Mouse (Mus musculus) hindbrain, embryonic 15.5 days (tissue): ENCODE data around the gene Idh3a. TPM values are rescaled to one million over a fixed set of nuclear protein-coding genes. Genes with fewer than 3 reads are reported as not detected.
A peak's percentile ranks its signal among the peaks of the same experiment; 100 is the strongest.

ENCODE experiments used
- ATAC-seq: fragments of 200-750 bp; cut with Nextera tagmentation; 2 replicates; pipeline ENCODE4 v1.8.0; 2017; ENCODE audit warnings: low read depth, moderate number of reproducible peaks, moderate TSS enrichment; ENCODE audit not compliant: low FRiP score
- H3K27ac ChIP-seq: fragments of 300-500 bp; sonication (generic); replicated peaks from 2 replicates; pipeline ENCODE4 v1.5.1; 2015; ENCODE audit warnings: mild to moderate bottlenecking, inconsistent platforms
- H3K27me3 ChIP-seq: fragments of 300-500 bp; sonication (generic); 2 replicates; pipeline ENCODE4 v1.6.1; 2015; ENCODE audit warnings: control low read depth, inconsistent platforms
- H3K36me3 ChIP-seq: fragments of 300-500 bp; sonication (generic); 2 replicates; pipeline ENCODE4 v1.6.1; 2015; ENCODE audit warnings: control low read depth, inconsistent platforms
- H3K4me1 ChIP-seq: fragments of 300-500 bp; sonication (generic); replicated peaks from 2 replicates; pipeline ENCODE4 v1.6.1; 2015; ENCODE audit warnings: control low read depth, inconsistent platforms
- H3K4me2 ChIP-seq: fragments of 300-500 bp; sonication (generic); 2 replicates; pipeline ENCODE4 v1.6.1; 2015; ENCODE audit warnings: moderate library complexity, mild to moderate bottlenecking, inconsistent platforms
- H3K4me3 ChIP-seq: fragments of 300-500 bp; sonication (generic); 2 replicates; pipeline ENCODE4 v1.5.1; 2015; ENCODE audit warnings: mild to moderate bottlenecking, inconsistent platforms
- H3K9ac ChIP-seq: fragments of 300-500 bp; sonication (generic); 2 replicates; pipeline ENCODE4 v1.6.1; 2015; ENCODE audit warnings: inconsistent platforms
- H3K9me3 ChIP-seq: fragments of 300-500 bp; sonication (generic); 2 replicates; pipeline ENCODE4 v1.6.1; 2016; ENCODE audit warnings: control low read depth, inconsistent platforms
- WGBS: fragments of 180-500 bp; shearing (Covaris S2); methylation state at CpG from one replicate; pipeline ENCODE4 v1.1.7; 2015; 5-methylcytosine and 5-hydroxymethylcytosine counted together
- polyA plus RNA-seq: library from polyadenylated mRNA; unstranded; fragments of >200 nt; fragmentation: Nextera tagmentation; extraction: Ambion mirVana; gene quantifications from 2 replicates; pipeline ENCODE4 v1.2.1, GENCODE M21; 2015

The Idh3a gene
- polyA plus RNA-seq, 1 experiment from 2014 or later = 159 TPM

DNA sequence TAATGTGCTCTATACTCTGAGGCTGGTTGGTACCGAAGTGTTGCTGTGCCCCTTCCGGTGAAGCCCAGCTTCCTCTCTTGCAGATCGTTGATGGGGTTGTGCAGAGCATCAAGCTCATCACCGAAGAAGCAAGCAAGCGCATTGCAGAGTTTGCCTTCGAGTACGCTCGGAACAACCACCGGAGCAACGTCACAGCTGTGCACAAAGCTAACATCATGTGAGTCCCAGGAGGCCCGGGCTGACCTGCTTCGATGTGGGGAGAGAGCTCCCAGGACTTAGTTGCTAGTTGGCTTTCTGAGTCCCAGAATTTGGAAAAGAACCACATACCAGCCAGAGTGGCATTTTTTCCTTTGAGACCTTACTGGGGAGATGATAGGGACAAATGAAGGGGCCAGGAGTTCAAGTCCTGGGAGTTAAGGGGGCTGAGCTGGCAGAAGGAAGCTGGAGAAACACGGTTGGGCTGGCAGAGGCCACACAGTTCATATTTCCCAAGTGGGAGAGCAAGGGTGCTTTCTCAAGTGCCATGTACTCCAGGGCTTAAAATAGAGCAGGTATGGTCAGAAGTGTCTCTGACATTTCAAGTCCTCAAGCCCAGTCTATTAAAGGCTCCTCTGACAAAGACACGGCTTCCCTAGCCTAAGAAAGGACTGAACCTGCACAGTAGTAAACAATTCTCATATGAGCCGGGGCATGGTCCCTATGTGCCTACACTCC is 10.8 kb downstream of the Idh3a start:
- Histone ChIP-seq H3K9me3 (no peaks in the 10 kb centered on the region), H3K27me3 (no peaks in the 10 kb centered on the region), H3K27ac (no peak overlapping the region), H3K36me3 (peaks cover 76% of the 10 kb centered on the region), H3K4me3 (no peak overlapping the region), H3K9ac (no peak overlapping the region), H3K4me2 (no peak overlapping the region), H3K4me1 (no peaks in the 10 kb centered on the region)
- no peak for ATAC-seq
- 92% methylated on average over 15 of the region's 15 CpGs for WGBS

DNA sequence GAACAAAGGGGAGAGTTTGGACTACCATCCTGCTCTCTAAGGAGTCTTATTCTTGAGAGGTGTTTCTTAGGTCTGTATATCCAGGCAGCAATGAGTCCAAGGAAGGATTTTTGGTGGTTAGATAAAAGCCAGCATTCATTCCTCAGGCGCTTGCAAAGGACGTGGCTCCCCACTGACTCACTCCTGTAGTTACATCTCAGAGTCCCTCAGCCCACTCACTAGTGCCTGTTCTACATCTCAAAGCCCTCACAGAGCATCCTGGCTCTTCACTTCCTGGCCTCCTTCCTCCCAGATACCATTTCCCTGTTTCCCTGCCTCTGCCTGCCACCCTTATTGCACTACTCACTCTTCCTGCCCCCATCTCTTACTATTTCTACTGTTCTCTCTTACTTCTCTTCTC is 16.3 kb downstream of the Idh3a start:
- no peak overlapping the region for H3K4me2 ChIP-seq
- 76% methylated on average over 2 of the region's 2 CpGs for WGBS
- H3K9me3 ChIP-seq = no peaks in the 10 kb centered on the region
- H3K4me1 ChIP-seq = no peaks in the 10 kb centered on the region
- H3K4me3 ChIP-seq = no peak overlapping the region
- no peak for ATAC-seq
- peaks cover 67% of the 10 kb centered on the region for H3K36me3 ChIP-seq
- no peak overlapping the region for H3K27ac ChIP-seq
- no peaks in the 10 kb centered on the region for H3K27me3 ChIP-seq
- H3K9ac ChIP-seq = no peak overlapping the region

DNA sequence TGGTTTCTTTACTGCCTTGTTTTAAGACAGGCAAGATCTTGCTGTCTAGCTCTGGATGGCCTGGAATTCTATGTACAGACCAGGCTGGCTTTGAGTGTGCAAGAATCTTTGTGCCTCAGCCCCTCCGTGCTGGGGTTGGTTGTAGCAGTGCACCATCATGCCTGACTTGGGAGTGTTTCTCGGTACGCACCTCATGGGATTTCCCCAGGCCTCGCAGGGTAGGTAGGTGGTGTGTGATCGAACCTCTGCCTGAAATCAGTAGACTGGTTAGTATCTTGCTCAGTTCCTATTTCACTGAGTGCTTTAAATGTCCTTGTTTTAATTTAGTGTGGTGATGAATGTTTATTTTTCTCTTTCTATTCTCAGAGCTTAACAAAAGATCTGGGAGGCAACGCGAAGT is 16.8 kb downstream of the Idh3a start:
- no peaks in the 10 kb centered on the region for H3K4me1 ChIP-seq
- 79% methylated on average over 7 of the region's 7 CpGs for WGBS
- H3K27me3 ChIP-seq = no peaks in the 10 kb centered on the region
- H3K9me3 ChIP-seq = no peaks in the 10 kb centered on the region
- no peak for ATAC-seq
- no peak overlapping the region for H3K4me2 ChIP-seq
- H3K4me3 ChIP-seq = no peak overlapping the region
- peaks cover 67% of the 10 kb centered on the region for H3K36me3 ChIP-seq
- no peak overlapping the region for H3K9ac ChIP-seq
- no peak overlapping the region for H3K27ac ChIP-seq

DNA sequence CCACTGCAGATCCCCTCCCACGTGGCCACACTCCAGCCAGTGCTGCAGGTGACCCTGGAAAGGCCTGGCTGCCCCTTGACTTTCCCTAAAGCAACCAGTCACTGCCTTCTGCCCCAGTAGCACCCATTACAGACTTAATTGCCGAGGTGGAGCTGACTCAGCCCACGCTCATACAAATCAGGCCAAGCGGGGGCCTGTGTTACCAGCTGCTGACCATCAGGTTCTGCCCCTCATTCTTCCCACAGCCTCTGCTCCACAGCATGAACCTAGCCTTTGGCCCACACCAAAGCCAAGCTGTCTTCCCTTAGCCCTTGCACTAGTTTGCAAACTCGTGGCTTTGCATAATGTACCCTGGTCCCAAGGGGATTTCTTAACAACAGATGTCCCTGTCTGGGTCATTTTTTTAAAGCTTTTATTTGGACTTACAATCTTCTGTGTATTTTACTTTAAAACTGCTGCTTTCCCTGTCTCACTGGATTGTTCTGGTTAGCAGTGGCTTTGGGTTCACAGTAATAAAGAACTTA is 18.1 kb downstream of the Idh3a start:
- 61% methylated on average over 5 of the region's 5 CpGs for WGBS
- peaks cover 57% of the 10 kb centered on the region for H3K36me3 ChIP-seq
- ATAC-seq = no peak

DNA sequence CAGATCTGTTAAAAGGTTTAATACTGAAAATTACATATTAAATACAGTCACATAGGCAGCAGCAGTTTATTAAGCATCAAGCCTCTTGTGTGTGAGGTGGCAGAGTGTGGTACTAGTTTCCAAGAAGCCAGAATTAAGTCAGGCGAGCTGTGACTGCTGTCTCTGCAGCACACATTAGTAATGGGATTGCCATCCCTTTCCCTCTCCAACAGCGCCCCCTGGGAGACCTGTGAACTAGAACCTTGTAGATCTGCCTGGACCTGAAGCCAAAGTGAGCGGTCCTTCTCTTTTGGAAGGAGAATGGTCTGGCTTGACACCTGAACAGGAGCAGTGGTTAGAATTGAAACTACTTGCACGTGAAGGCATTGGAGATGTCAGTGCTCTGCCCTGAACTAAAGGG is 18.8 kb downstream of the Idh3a start:
- H3K27ac ChIP-seq = no peak overlapping the region
- WGBS = 65% methylated on average over 4 of the region's 4 CpGs
- no peaks in the 10 kb centered on the region for H3K4me1 ChIP-seq
- no peaks in the 10 kb centered on the region for H3K27me3 ChIP-seq
- no peak overlapping the region for H3K4me2 ChIP-seq
- ATAC-seq = no peak
- no peak overlapping the region for H3K9ac ChIP-seq
- H3K9me3 ChIP-seq = no peaks in the 10 kb centered on the region
- H3K4me3 ChIP-seq = no peak overlapping the region
- H3K36me3 ChIP-seq = peaks cover 53% of the 10 kb centered on the region

More for the DNA sequence above, 18.1 kb downstream of the Idh3a start:
- no peak overlapping the region for H3K4me2 ChIP-seq
- no peaks in the 10 kb centered on the region for H3K9me3 ChIP-seq
- H3K27ac ChIP-seq = no peak overlapping the region
- H3K4me3 ChIP-seq = no peak overlapping the region
- H3K27me3 ChIP-seq = no peaks in the 10 kb centered on the region
- no peak overlapping the region for H3K9ac ChIP-seq
- no peaks in the 10 kb centered on the region for H3K4me1 ChIP-seq

DNA sequence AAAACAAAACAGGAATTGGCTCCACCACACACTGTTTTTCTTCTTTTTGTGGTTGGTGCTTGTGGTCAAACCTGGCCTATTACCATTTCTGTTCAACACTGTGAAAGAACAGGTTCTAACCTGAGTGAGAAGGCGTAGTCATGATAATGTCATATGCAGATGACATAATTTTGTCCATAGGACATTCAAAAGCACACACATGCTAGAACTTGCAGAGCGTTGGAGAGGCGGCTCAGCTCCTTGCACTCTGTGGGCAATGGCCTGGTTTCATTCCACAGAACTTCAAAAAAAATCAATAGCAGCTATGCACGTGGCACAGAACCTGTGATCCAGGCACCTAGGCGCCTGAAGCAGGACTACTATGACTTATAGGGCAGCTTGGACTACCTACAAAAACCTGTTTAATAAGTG is 26.7 kb downstream of the Idh3a start:
- 88% methylated on average over 5 of the region's 5 CpGs for WGBS
- no peak for ATAC-seq

DNA sequence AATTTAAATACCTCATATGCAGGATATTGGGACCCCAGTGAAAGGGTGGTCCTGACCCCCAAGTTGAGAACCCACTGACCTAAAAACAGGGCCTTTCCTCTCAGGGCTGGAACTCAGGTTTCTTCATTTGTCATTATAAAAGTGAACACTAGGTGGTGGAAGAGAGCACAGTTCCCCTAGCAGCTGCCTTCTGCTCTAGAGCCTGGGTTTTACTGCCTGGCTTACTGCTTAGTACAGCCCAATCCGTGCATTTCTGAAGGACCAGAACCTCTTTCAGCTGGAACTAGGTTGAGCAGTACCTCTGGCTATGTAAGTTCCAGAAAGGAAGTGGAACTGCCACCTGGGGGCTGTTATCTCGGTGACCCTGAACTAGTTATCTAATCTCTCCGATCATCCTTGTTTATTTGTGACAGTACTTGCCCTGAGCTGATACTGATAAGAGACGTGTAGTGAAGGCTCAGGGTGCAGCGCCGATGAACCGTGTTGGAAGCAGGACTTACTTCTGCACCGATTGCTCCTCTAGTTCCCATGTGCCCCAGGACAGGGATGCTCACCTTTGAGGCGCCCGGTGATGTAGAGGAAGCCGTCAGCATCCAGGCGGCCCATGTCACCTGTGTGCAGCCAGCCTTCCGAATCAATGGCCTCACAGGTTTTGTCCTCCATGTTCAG is 28.2 kb downstream of the Idh3a start:
- H3K27me3 ChIP-seq = no peaks in the 10 kb centered on the region
- no peaks in the 10 kb centered on the region for H3K4me1 ChIP-seq
- no peak overlapping the region for H3K9ac ChIP-seq
- no peak overlapping the region for H3K4me2 ChIP-seq
- no peak overlapping the region for H3K27ac ChIP-seq
- no peaks in the 10 kb centered on the region for H3K9me3 ChIP-seq
- H3K36me3 ChIP-seq = no peaks in the 10 kb centered on the region
- no peak overlapping the region for H3K4me3 ChIP-seq
- WGBS = 78% methylated on average over 13 of the region's 13 CpGs
- 0 out of 2 replicates have a peak, but pooled peaks have one; percentile 48 for ATAC-seq

More for the DNA sequence above, 26.7 kb downstream of the Idh3a start:
- H3K4me3 ChIP-seq = no peak overlapping the region
- no peaks in the 10 kb centered on the region for H3K27me3 ChIP-seq
- H3K36me3 ChIP-seq = no peaks in the 10 kb centered on the region
- no peak overlapping the region for H3K27ac ChIP-seq
- no peak overlapping the region for H3K4me2 ChIP-seq
- no peaks in the 10 kb centered on the region for H3K4me1 ChIP-seq
- H3K9ac ChIP-seq = no peak overlapping the region
- no peaks in the 10 kb centered on the region for H3K9me3 ChIP-seq

DNA sequence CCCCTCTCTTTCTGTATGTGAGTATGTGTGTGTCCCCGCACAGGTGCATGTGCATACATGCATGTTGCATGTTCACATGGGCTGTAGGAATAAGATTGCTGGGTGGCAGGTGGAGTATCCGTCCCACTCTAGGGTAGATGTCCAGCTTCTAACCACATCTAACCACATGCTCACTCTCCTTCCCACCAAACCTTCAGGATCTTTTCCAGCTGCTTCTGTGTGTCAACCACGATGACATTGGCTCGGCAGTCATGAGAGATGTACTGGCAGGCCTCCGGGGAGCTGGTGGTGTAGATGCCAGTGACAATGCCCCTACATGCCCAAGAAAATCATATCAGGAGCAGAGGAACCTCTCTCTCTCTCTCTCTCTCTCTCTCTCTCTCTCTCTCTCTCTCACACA is 41.1 kb downstream of the Idh3a start:
- H3K27me3 ChIP-seq = no peaks in the 10 kb centered on the region
- no peaks in the 10 kb centered on the region for H3K9me3 ChIP-seq
- 94% methylated on average over 5 of the region's 5 CpGs for WGBS
- H3K27ac ChIP-seq = no peak overlapping the region
- no peak overlapping the region for H3K9ac ChIP-seq
- ATAC-seq = no peak
- H3K4me1 ChIP-seq = no peaks in the 10 kb centered on the region
- no peak overlapping the region for H3K4me2 ChIP-seq
- H3K4me3 ChIP-seq = no peak overlapping the region
- H3K36me3 ChIP-seq = no peaks in the 10 kb centered on the region

DNA sequence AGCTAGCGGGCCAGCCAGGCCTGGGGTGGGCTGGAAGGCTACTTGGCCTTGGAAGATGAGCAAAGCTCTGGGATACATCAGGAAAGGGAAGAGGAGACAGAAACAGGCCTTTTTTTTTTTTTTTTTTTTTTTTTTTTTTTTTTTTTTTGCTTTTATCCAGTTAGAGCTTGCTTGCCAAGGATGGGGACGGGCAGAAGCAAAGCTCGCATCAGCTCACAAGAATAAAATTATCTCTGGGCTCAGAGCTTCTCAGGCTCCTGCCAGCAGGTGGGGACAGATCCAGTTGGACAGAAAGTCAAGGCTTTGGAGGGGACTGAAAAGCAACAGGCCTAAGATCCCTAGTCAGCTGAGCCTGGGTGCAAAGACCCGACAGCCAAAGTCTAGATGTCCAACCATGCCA is 42.6 kb downstream of the Idh3a start:
- H3K36me3 ChIP-seq = no peaks in the 10 kb centered on the region
- H3K4me3 ChIP-seq = no peak overlapping the region
- H3K4me2 ChIP-seq = no peak overlapping the region
- no peaks in the 10 kb centered on the region for H3K4me1 ChIP-seq
- H3K27ac ChIP-seq = no peak overlapping the region
- no peaks in the 10 kb centered on the region for H3K9me3 ChIP-seq
- H3K9ac ChIP-seq = no peak overlapping the region
- no peaks in the 10 kb centered on the region for H3K27me3 ChIP-seq
- no peak for ATAC-seq
- WGBS = 84% methylated on average over 4 of the region's 4 CpGs

DNA sequence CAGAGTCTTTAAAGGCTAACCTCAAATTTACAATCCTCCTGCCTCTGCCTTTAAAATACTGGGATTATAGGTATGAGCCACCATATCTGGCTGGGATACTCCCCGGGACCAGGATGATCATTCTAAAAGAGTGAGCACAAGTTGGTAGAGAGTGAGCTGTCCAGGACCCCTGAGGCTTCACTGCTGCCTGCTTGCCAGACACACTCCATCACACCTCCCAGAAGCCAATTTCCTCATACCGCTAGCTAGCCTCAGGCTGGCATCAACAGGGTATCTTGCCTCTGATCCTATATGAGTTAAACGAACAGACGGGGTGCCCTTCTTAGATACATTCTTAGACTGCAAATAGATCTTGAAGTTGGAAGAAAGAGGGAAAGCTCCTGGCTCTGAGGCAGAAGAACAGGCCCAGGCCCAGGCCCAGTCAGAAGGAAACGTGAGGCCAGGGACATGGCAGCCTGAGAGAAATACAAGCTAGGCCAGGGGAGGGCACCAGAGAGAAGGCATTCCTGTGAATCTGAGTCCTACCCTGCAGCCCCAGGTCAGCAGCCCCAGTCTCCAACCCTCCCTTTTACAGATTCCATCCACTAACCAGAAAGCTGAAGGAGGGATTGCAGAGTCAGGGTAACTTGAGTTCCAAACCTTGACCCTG is 43.6 kb downstream of the Idh3a start:
- WGBS = 78% methylated on average over 5 of the region's 5 CpGs
- Histone ChIP-seq H3K4me3 (no peak overlapping the region), H3K9ac (no peak overlapping the region), H3K27me3 (no peaks in the 10 kb centered on the region), H3K9me3 (no peaks in the 10 kb centered on the region), H3K4me2 (no peak overlapping the region), H3K4me1 (no peaks in the 10 kb centered on the region), H3K27ac (no peak overlapping the region), H3K36me3 (no peaks in the 10 kb centered on the region)
- no peak for ATAC-seq

DNA sequence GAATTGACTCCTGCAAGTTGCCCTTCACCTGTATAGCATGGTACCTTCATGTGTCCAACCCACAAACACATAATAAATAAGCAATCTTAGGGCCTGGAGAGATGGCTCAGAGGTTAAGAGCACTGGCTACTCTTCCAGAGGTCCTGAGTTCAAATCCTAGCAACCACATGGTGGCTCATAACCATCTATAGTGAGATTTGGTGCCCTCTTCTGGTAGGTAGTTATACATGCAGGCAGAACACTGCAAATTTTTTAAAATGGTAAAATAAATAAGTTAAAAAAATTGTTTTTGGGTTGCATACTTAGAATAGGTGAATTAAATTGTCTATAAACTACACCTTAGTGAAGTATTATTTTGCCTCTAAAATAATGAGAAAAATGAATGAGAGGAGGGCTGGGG is 44.8 kb downstream of the Idh3a start:
- no peak overlapping the region for H3K27ac ChIP-seq
- H3K27me3 ChIP-seq = no peaks in the 10 kb centered on the region
- H3K4me1 ChIP-seq = no peaks in the 10 kb centered on the region
- H3K9me3 ChIP-seq = no peaks in the 10 kb centered on the region
- ATAC-seq = no peak
- H3K4me2 ChIP-seq = no peak overlapping the region
- H3K9ac ChIP-seq = no peak overlapping the region
- no peaks in the 10 kb centered on the region for H3K36me3 ChIP-seq
- H3K4me3 ChIP-seq = no peak overlapping the region

DNA sequence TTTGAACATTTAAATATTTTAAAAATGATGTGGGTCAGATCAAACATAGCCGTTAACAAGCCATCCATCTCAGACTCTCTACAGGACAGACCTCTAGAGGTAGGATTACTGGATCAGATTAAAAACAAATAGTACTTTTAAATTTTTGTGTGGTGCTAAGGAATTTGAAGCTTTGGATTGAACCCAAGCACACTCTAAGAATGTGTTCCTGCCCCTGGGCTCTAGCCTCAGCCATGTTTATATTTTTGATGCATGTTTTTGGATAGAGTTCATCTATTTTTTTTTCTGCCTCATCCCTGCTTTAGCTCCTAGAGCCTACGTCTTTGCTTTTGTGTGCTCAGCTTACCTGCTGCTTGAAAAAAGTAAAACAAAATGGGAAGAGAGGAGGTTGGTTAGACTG is 47.3 kb downstream of the Idh3a start:
- H3K36me3 ChIP-seq = no peaks in the 10 kb centered on the region
- H3K4me1 ChIP-seq = no peaks in the 10 kb centered on the region
- no peak overlapping the region for H3K9ac ChIP-seq
- no peak for ATAC-seq
- no peaks in the 10 kb centered on the region for H3K9me3 ChIP-seq
- H3K27me3 ChIP-seq = no peaks in the 10 kb centered on the region
- no peak overlapping the region for H3K4me2 ChIP-seq
- H3K27ac ChIP-seq = no peak overlapping the region
- no peak overlapping the region for H3K4me3 ChIP-seq
- WGBS = 90% methylated on average over 2 of the region's 2 CpGs
